9 mouse cellular contexts compared by ENCODE assay signal in genomic region chr11:70845457-70845978, GRCm38 (mm10). TPM values are rescaled to one million over a fixed set of nuclear protein-coding genes. Genes with fewer than 3 reads are reported as not detected.
A peak's percentile ranks its signal among the peaks of the same experiment; 100 is the strongest.
DNase-seq lines count a peak whose midpoint lies in the region; ATAC-seq and TF ChIP-seq lines count a peak whose summit lies in the region.
"Had no signal": no experiment of that assay in that cellular context is flagged by ENCODE, and none has a peak within 500 bp of the region (broad histone marks: within the 10 kb centered on the region; RNA-seq: fewer than 3 reads in every experiment).

No protein-coding gene starts in this region.

- no peak for DNase-seq in left cerebral cortex, adult 2 months (ENCODE audit: extremely low spot score in 1 of 2, low spot score in 2 of 2)
- DNase-seq in left cerebral cortex, adult 9 months (ENCODE audit: low spot score in 2 of 2): no peak
- DNase-seq in embryonic facial prominence, embryonic 10.5 days (ENCODE audit: low spot score): no peak
- DNase-seq in hindbrain, postnatal 0 days (ENCODE audit: low spot score): no peak
- no peak for DNase-seq in embryo, embryonic 11 days
- DNase-seq in adrenal gland, postnatal 4 days (ENCODE audit: low spot score in 2 of 2): no peak
- DNase-seq in kidney, adult 18-20 months: no peak

- H3K4me1 ChIP-seq in embryonic facial prominence, embryonic 10.5 days: peaks cover 26% of the 10 kb centered on the region
- peaks cover 7% of the 10 kb centered on the region; the same call in 1 of the 2 replicates for H3K4me1 ChIP-seq in hindbrain, postnatal 0 days (ENCODE audit: insufficient read depth, low read length)

- peak overlapping the region; percentile 87 for H3K4me3 ChIP-seq in left cerebral cortex, adult 2 months
- H3K4me3 ChIP-seq in embryonic facial prominence, embryonic 10.5 days: peak overlapping the region; percentile 99
- H3K4me3 ChIP-seq in hindbrain, postnatal 0 days (ENCODE audit: low read length): peak overlapping the region; percentile 69
- peak overlapping the region; percentile 34 for H3K4me3 ChIP-seq in myocyte

- no peaks in the 10 kb centered on the region for H3K9me3 ChIP-seq in embryonic facial prominence, embryonic 10.5 days
- no peaks in the 10 kb centered on the region for H3K9me3 ChIP-seq in hindbrain, postnatal 0 days (ENCODE audit: low read length)

- WGBS in embryonic facial prominence, embryonic 10.5 days: 6% methylated on average over 19 of the region's 19 CpGs
- WGBS in hindbrain, postnatal 0 days: 5% methylated on average over 19 of the region's 19 CpGs

- TF ChIP-seq POLR2A in myocyte (IDR thresholded peaks at IDR 0.05; ENCODE audit: insufficient read length, low read depth): no peak

- TF ChIP-seq CTCF in left cerebral cortex, adult 2 months (IDR thresholded peaks at IDR 0.05): no peak
- no peak for TF ChIP-seq CTCF in hindbrain, postnatal 0 days (IDR thresholded peaks at IDR 0.05; ENCODE audit: low read depth)

- H3ac ChIP-seq in myocyte (ENCODE audit: control insufficient read depth, insufficient read length): peak overlapping the region; percentile 98

- H3K27me3 ChIP-seq in embryonic facial prominence, embryonic 10.5 days (replicated peaks; ENCODE audit: low read depth, poor library complexity, severe bottlenecking): no peaks in the 10 kb centered on the region
- no peaks in the 10 kb centered on the region for H3K27me3 ChIP-seq in hindbrain, postnatal 0 days (ENCODE audit: insufficient read depth, low read length)
- no peaks in the 10 kb centered on the region for H3K27me3 ChIP-seq in myocyte (ENCODE audit: control insufficient read depth, insufficient read depth, insufficient read length)

- intact Hi-C loops in left cerebral cortex, adult 2 months (cut with DNase I): no loop called here

- H3K27ac ChIP-seq in left cerebral cortex, adult 2 months: peak overlapping the region; percentile 97
- H3K27ac ChIP-seq in embryonic facial prominence, embryonic 10.5 days (replicated peaks): peak overlapping the region; percentile 95
- H3K27ac ChIP-seq in hindbrain, postnatal 0 days: peak overlapping the region; percentile 85; the same call in 1 of the 2 replicates

- no peak for ATAC-seq in hindbrain, postnatal 0 days

- H3K36me3 ChIP-seq in embryonic facial prominence, embryonic 10.5 days (replicated peaks): no peaks in the 10 kb centered on the region
- H3K36me3 ChIP-seq in hindbrain, postnatal 0 days (ENCODE audit: insufficient read depth, low read length): no peaks in the 10 kb centered on the region
- H3K36me3 ChIP-seq in myocyte (ENCODE audit: control insufficient read depth, insufficient read depth): no peaks in the 10 kb centered on the region

- peak overlapping the region; percentile 79 for H3K4me2 ChIP-seq in hindbrain, postnatal 0 days (ENCODE audit: low read depth, low read length)
- H3K4me2 ChIP-seq in myocyte (ENCODE audit: low read depth): peak overlapping the region; percentile 76

- H3K79me2 ChIP-seq in myocyte (ENCODE audit: control insufficient read depth, insufficient read depth): peaks cover 55% of the 10 kb centered on the region

- peak overlapping the region; percentile 98 for H3K9ac ChIP-seq in hindbrain, postnatal 0 days (replicated peaks; ENCODE audit: low read length)

TF ChIP-seq in myocyte, 11 proteins besides CTCF, POLR2A, EP300 and RAD21:
- TF ChIP-seq SRF (IDR thresholded peaks at IDR 0.05; ENCODE audit: control insufficient read depth, insufficient read length, low read depth) (no peak), TCF3 (IDR thresholded peaks at IDR 0.05; ENCODE audit: insufficient read length, low read depth) (no peak)

RNA-seq across cellular contexts. Expression of gene Rabep1, which starts 0.9 kb away (rescaled TPM):
- 100 to 1,000 TPM; 125 to 132 TPM for total RNA-seq in left cerebral cortex, adult 2 months (2021)
- polyA plus RNA-seq in embryonic facial prominence, embryonic 10.5 days (2016; fragmentation: Nextera tagmentation; extraction: Ambion mirVana): 36.5 and 39.6 TPM in 2 replicates
- total RNA-seq in hindbrain, postnatal 0 days (2014; rRNA removed): 45.7 and 47.1 TPM in 2 replicates
- 101 and 104 TPM in 2 replicates for polyA plus RNA-seq in hindbrain, postnatal 0 days (2015; fragmentation: Nextera tagmentation; extraction: Ambion mirVana)
- polyA plus RNA-seq in myocyte (2012; fragmentation: generic; extraction: Trizol): 16.1 TPM
- 10 to 100 TPM; 95.2 to 96.0 TPM for total RNA-seq in adrenal gland, postnatal 4 days (2021)

RNA-seq across cellular contexts. Expression of gene Scimp, which starts 33.1 kb away (rescaled TPM):
- total RNA-seq in left cerebral cortex, adult 2 months (2021): not detected
- polyA plus RNA-seq in embryonic facial prominence, embryonic 10.5 days (2016; fragmentation: Nextera tagmentation; extraction: Ambion mirVana): not detected in 2 replicates
- total RNA-seq in hindbrain, postnatal 0 days (2014; rRNA removed): not detected in 2 replicates
- 0.14 TPM in 1 of 2 replicates, not detected in the other for polyA plus RNA-seq in hindbrain, postnatal 0 days (2015; fragmentation: Nextera tagmentation; extraction: Ambion mirVana)
- polyA plus RNA-seq in myocyte (2012; fragmentation: generic; extraction: Trizol): 0.10 TPM
- total RNA-seq in adrenal gland, postnatal 4 days (2021): under 1 TPM; 0.48 to 0.68 TPM
- total RNA-seq: layer of hippocampus, postnatal 14 days had no signal

Comparison
In these comparisons a context has a peak if more than half of its experiments do, and no peak if none do; other contexts are left out.
1. H3K4me3 ChIP-seq: peak in every context shown above with its lines; median percentile 99 in embryonic facial prominence, embryonic 10.5 days; 87 in left cerebral cortex, adult 2 months; 69 in hindbrain, postnatal 0 days; 34 in myocyte.